Mouse (Mus musculus) hindbrain, postnatal 0 days (tissue): ENCODE results near the gene Tmed1. TPM values are rescaled to one million over a fixed set of nuclear protein-coding genes. Genes with fewer than 3 reads are reported as not detected.
A peak's percentile ranks its signal among the peaks of the same experiment; 100 is the strongest.

Experiments
- ATAC-seq: fragments of 200-750 bp; cut with Nextera tagmentation; 2 replicates; pipeline ENCODE4 v1.8.0; 2017; ENCODE audit warnings: mild to moderate bottlenecking, moderate TSS enrichment, moderate library complexity
- DNase-seq: peaks from one replicate; pipeline ENCODE4 v3.0.0-alpha.2; 2015; ENCODE audit warnings: low spot score
- H3K27ac ChIP-seq: fragments of 300-500 bp; sonication (generic); 2 replicates; pipeline ENCODE4 v1.5.1; 2014; ENCODE audit warnings: mild to moderate bottlenecking
- H3K27me3 ChIP-seq: fragments of 300-500 bp; sonication (generic); 2 replicates; pipeline ENCODE4 v1.6.1; 2014; ENCODE audit warnings: low read length, mixed read lengths; ENCODE audit not compliant: insufficient read depth
- H3K36me3 ChIP-seq: fragments of 300-500 bp; sonication (generic); 2 replicates; pipeline ENCODE4 v1.6.1; 2014; ENCODE audit warnings: low read length, mixed read lengths; ENCODE audit not compliant: insufficient read depth
- H3K4me1 ChIP-seq: fragments of 300-500 bp; sonication (generic); 2 replicates; pipeline ENCODE4 v1.6.1; 2014; ENCODE audit warnings: antibody characterized with exemption, low read length, mixed read lengths; ENCODE audit not compliant: insufficient read depth
- H3K4me2 ChIP-seq: fragments of 300-500 bp; sonication (generic); 2 replicates; pipeline ENCODE4 v1.6.1; 2014; ENCODE audit warnings: low read depth, mild to moderate bottlenecking, low read length, moderate library complexity, mixed read lengths
- H3K4me3 ChIP-seq: fragments of 300-500 bp; sonication (generic); 2 replicates; pipeline ENCODE4 v1.5.1; 2014; ENCODE audit warnings: low read length
- H3K9ac ChIP-seq: fragments of 300-500 bp; sonication (generic); replicated peaks from 2 replicates; pipeline ENCODE4 v1.6.1; 2014; ENCODE audit warnings: mild to moderate bottlenecking, low read length, moderate library complexity, mixed read lengths
- H3K9me3 ChIP-seq: fragments of 300-500 bp; sonication (generic); 2 replicates; pipeline ENCODE4 v1.6.1; 2016; ENCODE audit warnings: low read length, mixed read lengths
- CTCF ChIP-seq: IDR thresholded peaks from 2 replicates; pipeline ENCODE4 v1.5.1; 2016; ENCODE audit warnings: antibody characterized with exemption, control low read depth, low read depth
- WGBS: fragments of 180-500 bp; shearing (Covaris S2); extraction: QIAGEN DNeasy Blood & Tissue Kit; methylation state at CpG from one replicate; pipeline ENCODE4 v1.1.7; 2014; 5-methylcytosine and 5-hydroxymethylcytosine counted together
- polyA plus RNA-seq: library from polyadenylated mRNA; unstranded; fragments of >200 nt; fragmentation: Nextera tagmentation; extraction: Ambion mirVana; gene quantifications from 2 replicates; pipeline ENCODE4 v1.2.1, GENCODE M21; 2015
- total RNA-seq: library from RNA; depleted of rRNA; stranded (reverse); fragments of >200 nt; gene quantifications from 2 replicates; pipeline ENCODE4 v1.2.3, GENCODE M21; 2014

Gene Tmed1
- total and polyA plus RNA-seq, 2 experiments from 2014 or later: 59.2 to 61.3 TPM

DNA sequence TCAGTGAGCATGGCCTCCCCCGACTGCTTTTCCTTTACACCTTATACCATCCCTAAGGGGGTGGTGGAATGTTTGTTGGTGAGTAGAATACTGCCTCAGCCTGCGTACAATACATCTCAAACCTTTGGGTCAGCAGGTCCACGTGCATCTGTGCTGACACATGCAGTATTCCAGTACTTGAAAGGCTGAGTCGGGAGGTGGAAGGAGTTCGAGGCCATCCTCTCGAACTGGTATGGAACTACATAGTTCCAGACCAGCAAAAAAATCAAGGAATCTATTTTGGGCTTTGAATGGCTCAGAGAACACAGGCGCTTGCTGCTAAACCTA lies 600 bp upstream of the Tmed1 start:
- no peak for TF ChIP-seq CTCF
- 4% methylated on average over 7 of the region's 7 CpGs for WGBS
- Histone ChIP-seq H3K4me3 (peak overlapping the region; percentile 53), H3K27me3 (no peaks in the 10 kb centered on the region), H3K4me2 (peak overlapping the region; percentile 66), H3K9me3 (no peaks in the 10 kb centered on the region), H3K4me1 (peaks cover 9% of the 10 kb centered on the region; the same call in 1 of the 2 replicates), H3K36me3 (peaks cover 20% of the 10 kb centered on the region), H3K27ac (peak overlapping the region; percentile 85), H3K9ac (peak overlapping the region; percentile 54)
- DNase-seq (no peak), ATAC-seq (no peak)

DNA sequence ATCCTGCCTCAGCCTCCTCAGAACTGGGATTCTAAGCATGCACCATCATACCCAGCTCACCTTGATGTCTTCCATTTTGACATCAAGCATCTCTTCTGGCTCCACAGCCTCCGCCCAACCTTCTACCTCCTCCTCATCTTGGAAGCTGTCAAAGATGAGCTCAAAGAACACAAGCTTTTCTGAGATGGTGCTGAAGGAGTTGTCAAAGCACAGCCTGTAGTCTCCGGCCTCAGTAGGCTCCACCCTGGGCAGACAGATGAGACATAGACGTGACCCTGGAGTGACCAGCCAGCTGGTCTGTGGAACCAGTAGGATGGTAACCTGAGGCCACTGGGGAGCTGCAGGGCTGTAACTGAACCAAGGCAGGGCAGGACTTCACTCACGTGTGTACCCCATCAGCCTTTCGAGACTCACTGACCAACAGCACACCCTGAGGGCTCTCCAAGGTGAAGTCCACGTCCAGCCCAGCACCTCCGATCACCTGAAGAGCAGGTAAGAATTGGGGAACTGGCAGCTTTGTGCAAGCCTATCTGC lies 1.1 kb downstream of the Tmed1 start:
- Histone ChIP-seq H3K4me2 (peak overlapping the region; percentile 66), H3K27me3 (no peaks in the 10 kb centered on the region), H3K4me3 (peak overlapping the region; percentile 53), H3K36me3 (peaks cover 36% of the 10 kb centered on the region), H3K9me3 (no peaks in the 10 kb centered on the region), H3K4me1 (peaks cover 9% of the 10 kb centered on the region; the same call in 1 of the 2 replicates), H3K9ac (peak overlapping the region; percentile 54; the same call in 1 of the 2 replicates), H3K27ac (peak overlapping the region; percentile 85; the same call in 1 of the 2 replicates)
- ATAC-seq (no peak), DNase-seq (no peak)
- no peak for TF ChIP-seq CTCF
- WGBS: 80% methylated on average over 7 of the region's 7 CpGs

GRCm38 (mm10) chr9:21507753-21508430 lies 2.2 kb downstream of the Tmed1 start:
- Histone ChIP-seq H3K4me1 (peaks cover 9% of the 10 kb centered on the region; the same call in 1 of the 2 replicates), H3K27me3 (no peaks in the 10 kb centered on the region), H3K4me2 (no peak overlapping the region), H3K9ac (no peak overlapping the region), H3K36me3 (peaks cover 36% of the 10 kb centered on the region), H3K9me3 (no peaks in the 10 kb centered on the region), H3K4me3 (no peak overlapping the region), H3K27ac (no peak overlapping the region)
- TF ChIP-seq CTCF: no peak
- no peak for DNase-seq
- ATAC-seq: no peak
- WGBS: 86% methylated on average over 15 of the region's 15 CpGs

GRCm38 (mm10) chr9:21505767-21506166 lies 4.3 kb downstream of the Tmed1 start:
- no peak for TF ChIP-seq CTCF
- no peak overlapping the region for H3K27ac ChIP-seq
- no peaks in the 10 kb centered on the region for H3K27me3 ChIP-seq
- ATAC-seq (no peak), DNase-seq (no peak)
- no peaks in the 10 kb centered on the region for H3K9me3 ChIP-seq
- H3K9ac ChIP-seq: no peak overlapping the region
- H3K4me1 ChIP-seq: peaks cover 7% of the 10 kb centered on the region; the same call in 1 of the 2 replicates
- H3K4me2 ChIP-seq: no peak overlapping the region
- no peak overlapping the region for H3K4me3 ChIP-seq
- peaks cover 36% of the 10 kb centered on the region for H3K36me3 ChIP-seq

DNA sequence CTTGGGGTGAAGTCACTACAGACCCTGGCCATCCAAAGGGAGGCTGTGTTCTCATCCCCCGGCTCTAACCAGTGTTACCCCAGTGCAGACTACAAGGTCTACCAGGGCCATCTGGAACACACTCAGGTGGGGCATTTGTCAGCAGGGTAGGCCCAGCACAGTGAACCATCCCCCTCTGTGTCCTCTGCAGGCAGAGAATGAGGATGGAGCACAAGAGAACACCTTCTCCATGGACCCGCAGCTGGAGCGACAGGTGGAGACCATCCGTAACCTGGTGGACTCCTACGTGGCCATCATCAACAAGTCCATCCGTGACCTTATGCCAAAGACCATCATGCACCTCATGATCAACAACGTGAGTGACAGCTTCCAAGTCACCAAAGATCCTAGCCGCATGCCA lies 6.7 kb downstream of the Tmed1 start:
- TF ChIP-seq CTCF: no peak
- no peaks in the 10 kb centered on the region for H3K4me1 ChIP-seq
- ATAC-seq (no peak), DNase-seq (no peak)
- no peaks in the 10 kb centered on the region for H3K9me3 ChIP-seq
- no peak overlapping the region for H3K4me3 ChIP-seq
- no peak overlapping the region for H3K4me2 ChIP-seq
- no peak overlapping the region for H3K27ac ChIP-seq
- peaks cover 44% of the 10 kb centered on the region for H3K36me3 ChIP-seq
- no peaks in the 10 kb centered on the region for H3K27me3 ChIP-seq
- H3K9ac ChIP-seq: no peak overlapping the region
- 95% methylated on average over 8 of the region's 8 CpGs for whole genome bisulfite sequencing

DNA sequence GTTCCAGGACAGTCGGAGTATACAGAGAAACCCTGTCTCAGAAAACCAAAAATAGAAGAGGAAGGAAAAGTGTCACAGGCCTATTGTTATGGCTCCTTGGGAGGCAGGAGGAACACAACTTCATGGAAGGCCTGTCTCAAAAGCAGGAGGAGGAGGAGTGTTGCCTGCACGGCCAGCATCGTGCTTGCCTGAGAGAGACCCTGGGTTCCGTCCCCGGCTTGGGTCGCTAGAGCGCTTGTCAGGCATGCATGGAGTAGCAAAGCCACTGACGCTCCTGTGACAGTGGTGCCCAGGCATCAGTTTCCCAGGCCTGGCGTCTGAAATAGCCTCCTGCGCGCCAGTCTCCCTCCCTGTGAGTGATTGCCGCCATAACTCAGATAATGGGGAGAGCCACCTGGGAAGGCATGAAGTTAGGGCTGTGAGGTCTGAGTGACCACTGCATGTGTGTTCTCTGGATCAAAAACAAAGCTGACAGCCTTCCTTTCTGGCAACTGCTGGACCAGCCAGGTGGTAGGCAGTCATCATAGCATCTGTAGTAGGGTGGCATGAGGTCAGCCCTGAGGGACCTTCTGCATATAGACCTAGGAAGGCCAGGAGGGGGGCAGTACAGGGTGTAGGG lies 11.7 kb downstream of the Tmed1 start:
- ATAC-seq: no peak
- H3K9ac ChIP-seq: no peak overlapping the region

DNA sequence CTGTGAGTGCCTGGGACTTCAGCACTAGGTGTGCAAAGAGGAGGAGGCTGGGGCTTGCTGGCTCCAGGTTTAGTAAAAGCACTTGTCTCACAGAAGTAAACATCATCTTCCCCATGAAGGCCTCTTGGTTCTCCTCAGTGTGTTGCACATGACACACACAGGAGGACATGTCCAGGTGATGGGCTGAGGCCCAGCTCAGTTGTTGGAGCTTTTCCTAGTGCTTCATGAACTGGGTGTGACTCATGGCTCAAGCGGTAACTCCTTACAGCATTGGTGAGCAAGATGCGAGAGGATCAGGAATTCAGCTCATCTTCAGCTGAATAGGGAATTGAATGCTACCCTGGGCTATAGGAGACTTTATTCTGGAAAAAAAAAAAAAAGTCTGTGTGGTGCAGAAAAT lies 12.4 kb downstream of the Tmed1 start:
- Histone ChIP-seq H3K9me3 (no peaks in the 10 kb centered on the region), H3K4me3 (no peak overlapping the region), H3K9ac (no peak overlapping the region), H3K4me2 (no peak overlapping the region), H3K27ac (no peak overlapping the region), H3K36me3 (peaks cover 8% of the 10 kb centered on the region), H3K27me3 (no peaks in the 10 kb centered on the region), H3K4me1 (no peaks in the 10 kb centered on the region)
- DNase-seq: no peak
- ATAC-seq: no peak
- TF ChIP-seq CTCF: no peak
- 89% methylated on average over 2 of the region's 2 CpGs for WGBS

More for the DNA sequence above, 11.7 kb downstream of the Tmed1 start:
- no peak for DNase-seq
- no peak overlapping the region for H3K4me3 ChIP-seq
- no peaks in the 10 kb centered on the region for H3K9me3 ChIP-seq
- H3K27ac ChIP-seq: no peak overlapping the region
- peaks cover 8% of the 10 kb centered on the region for H3K36me3 ChIP-seq
- H3K4me1 ChIP-seq: no peaks in the 10 kb centered on the region
- H3K27me3 ChIP-seq: no peaks in the 10 kb centered on the region
- TF ChIP-seq CTCF: no peak
- no peak overlapping the region for H3K4me2 ChIP-seq
- 85% methylated on average over 12 of the region's 12 CpGs for WGBS
